Mouse (Mus musculus) testis, adult 2 months (tissue): ENCODE measurements at regions not wholly inside any gene's neighbourhood (a gene's known extent, or its start where the extent isn't known, plus 50 kb on each side); places are given as distances from the start of the nearest gene placed in this dataset.

Experiments used
- H3K27ac ChIP-seq: fragments of 200-500 bp; 2 replicates; pipeline ENCODE4 v1.5.1; 2012; ENCODE audit warnings: low read depth, low read length; ENCODE audit not compliant: control insufficient read depth, insufficient read depth
- H3K27me3 ChIP-seq: fragments of 200-500 bp; 2 replicates; pipeline ENCODE4 v1.6.1; 2012; ENCODE audit warnings: mild to moderate bottlenecking, low read length, moderate library complexity; ENCODE audit not compliant: control insufficient read depth, insufficient read depth
- H3K36me3 ChIP-seq: fragments of 200-500 bp; 2 replicates; pipeline ENCODE4 v1.6.1; 2012; ENCODE audit warnings: mild to moderate bottlenecking, low read length; ENCODE audit not compliant: control insufficient read depth, insufficient read depth
- H3K4me1 ChIP-seq: fragments of 200-500 bp; 2 replicates; pipeline ENCODE4 v1.6.1; 2012; ENCODE audit warnings: low read length; ENCODE audit not compliant: control insufficient read depth, insufficient read depth
- H3K4me3 ChIP-seq: fragments of 200-500 bp; 2 replicates; pipeline ENCODE4 v1.5.1; 2012; ENCODE audit warnings: low read depth, mild to moderate bottlenecking, low read length, moderate library complexity, mixed read lengths; ENCODE audit not compliant: control insufficient read depth
- CTCF ChIP-seq: fragments of 200-500 bp; IDR thresholded peaks from 2 replicates; pipeline ENCODE4 v1.5.1; 2012; ENCODE audit warnings: low read depth, mild to moderate bottlenecking, inconsistent platforms, low read length, moderate library complexity; ENCODE audit not compliant: control insufficient read depth, insufficient read depth, insufficient replicate concordance
- POLR2A ChIP-seq: fragments of 200-500 bp; IDR thresholded peaks from 2 replicates; pipeline ENCODE4 v1.6.1; 2012; ENCODE audit warnings: low read depth, mild to moderate bottlenecking, inconsistent platforms, low read length, moderate library complexity; ENCODE audit not compliant: control insufficient read depth

DNA sequence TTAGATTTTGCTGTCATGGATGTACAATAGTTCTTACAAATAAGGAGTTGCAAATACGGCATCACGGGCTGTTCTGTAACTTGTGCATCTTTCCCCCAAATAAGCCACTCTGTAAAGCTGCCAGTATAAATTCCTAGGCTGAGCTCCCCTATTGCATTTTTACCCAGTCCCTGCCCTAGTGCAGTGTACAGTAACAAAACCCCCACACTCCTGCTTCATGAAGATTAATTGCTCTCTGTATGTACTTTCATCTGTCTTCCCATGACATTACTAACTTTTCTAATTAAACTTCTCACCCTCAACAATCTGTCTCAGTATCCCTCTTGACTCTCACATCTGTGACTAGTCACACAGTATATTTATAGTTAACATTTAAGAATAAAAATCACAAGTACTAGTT is 73.4 kb downstream of the Tm4sf1 start:
- no peak for TF ChIP-seq CTCF
- no peak for TF ChIP-seq POLR2A
- Histone ChIP-seq H3K4me1 (no peaks in the 10 kb centered on the region), H3K27ac (no peak overlapping the region), H3K4me3 (no peak overlapping the region), H3K36me3 (no peaks in the 10 kb centered on the region), H3K27me3 (no peaks in the 10 kb centered on the region)

- Histone ChIP-seq H3K27ac (no peak overlapping the region), H3K27me3 (no peaks in the 10 kb centered on the region), H3K36me3 (no peaks in the 10 kb centered on the region), H3K4me1 (no peaks in the 10 kb centered on the region), H3K4me3 (no peak overlapping the region)
- TF ChIP-seq POLR2A (no peak), CTCF (no peak)
These were observed 78.0 kb downstream of the Tm4sf1 start for GRCm38 (mm10) chr3:57223773-57224172.

DNA sequence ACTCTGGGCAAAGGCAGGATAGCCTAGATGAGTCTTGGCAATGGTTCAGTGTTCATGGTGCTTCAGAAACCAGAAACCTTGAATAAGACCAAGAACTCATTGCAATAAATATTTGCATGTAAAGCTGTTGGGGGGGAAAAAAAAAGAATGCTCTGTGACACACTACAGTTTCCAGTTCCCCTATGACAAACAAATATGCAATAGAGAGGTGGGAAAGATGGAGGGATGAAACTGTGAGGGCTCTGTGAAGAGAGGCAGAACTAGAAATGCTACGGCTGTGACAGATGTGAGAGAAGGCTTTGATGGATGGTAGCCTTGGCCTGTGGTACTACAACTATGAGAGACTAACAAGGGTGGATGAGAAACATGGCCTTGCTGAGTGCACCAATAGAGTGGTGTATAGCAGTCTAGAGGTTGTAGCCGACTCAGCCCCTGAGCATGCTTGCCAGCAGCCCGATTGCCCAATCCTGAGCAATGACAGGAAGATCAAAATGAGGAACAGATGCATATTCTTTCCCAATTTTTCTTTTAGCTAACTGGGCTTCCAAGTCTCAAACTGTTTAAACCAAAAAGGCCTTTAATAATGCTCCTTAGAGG is 79.4 kb downstream of the Tm4sf1 start:
- Histone ChIP-seq H3K27me3 (no peaks in the 10 kb centered on the region), H3K4me3 (no peak overlapping the region), H3K36me3 (no peaks in the 10 kb centered on the region), H3K4me1 (no peaks in the 10 kb centered on the region), H3K27ac (no peak overlapping the region)
- no peak for TF ChIP-seq POLR2A
- TF ChIP-seq CTCF: no peak

GRCm38 (mm10) chr3:57218431-57218830 is 83.4 kb downstream of the Tm4sf1 start:
- Histone ChIP-seq H3K4me1 (no peaks in the 10 kb centered on the region), H3K27ac (no peak overlapping the region), H3K27me3 (no peaks in the 10 kb centered on the region), H3K36me3 (no peaks in the 10 kb centered on the region), H3K4me3 (no peak overlapping the region)
- TF ChIP-seq POLR2A: no peak
- no peak for TF ChIP-seq CTCF

DNA sequence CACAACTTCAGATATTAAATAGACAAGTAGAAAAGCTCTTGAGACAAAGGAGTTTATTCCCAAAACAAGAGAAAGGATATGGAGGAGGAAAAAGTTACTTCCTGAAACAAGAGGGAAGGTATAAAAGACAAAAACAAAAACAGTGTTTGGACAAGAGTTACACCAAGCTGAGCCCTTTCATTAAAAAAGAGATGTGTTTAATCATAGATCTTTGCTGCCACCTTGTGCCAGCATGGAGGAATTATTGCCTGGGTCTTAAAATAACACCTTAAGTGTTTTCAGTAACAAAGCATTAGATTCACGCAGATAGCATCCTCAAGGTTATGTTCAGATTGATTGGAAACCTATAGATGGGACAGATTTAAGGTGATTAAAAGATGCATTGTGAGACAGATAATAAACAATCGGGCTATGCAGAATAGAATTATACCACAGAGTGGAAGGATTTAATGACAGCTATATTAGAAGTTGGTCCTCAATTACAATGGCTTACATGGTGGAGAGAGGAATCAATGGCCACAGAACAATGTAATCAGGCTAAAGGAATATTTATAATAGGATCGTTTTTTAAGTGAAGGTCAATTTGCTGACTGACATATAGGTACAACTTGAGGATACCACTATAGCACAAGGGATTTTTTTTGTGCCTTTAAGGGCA is 97.6 kb downstream of the Tm4sf1 start:
- TF ChIP-seq CTCF (no peak), POLR2A (no peak)
- H3K27me3 ChIP-seq: no peaks in the 10 kb centered on the region
- no peak overlapping the region for H3K4me3 ChIP-seq
- no peaks in the 10 kb centered on the region for H3K4me1 ChIP-seq
- no peaks in the 10 kb centered on the region for H3K36me3 ChIP-seq
- no peak overlapping the region for H3K27ac ChIP-seq

GRCm38 (mm10) chr3:57203418-57203817 is 98.4 kb downstream of the Tm4sf1 start:
- Histone ChIP-seq H3K27ac (no peak overlapping the region), H3K4me3 (no peak overlapping the region), H3K4me1 (no peaks in the 10 kb centered on the region), H3K36me3 (no peaks in the 10 kb centered on the region), H3K27me3 (no peaks in the 10 kb centered on the region)
- TF ChIP-seq CTCF: no peak
- no peak for TF ChIP-seq POLR2A

- no peaks in the 10 kb centered on the region for H3K4me1 ChIP-seq
- H3K27me3 ChIP-seq: no peaks in the 10 kb centered on the region
- no peaks in the 10 kb centered on the region for H3K36me3 ChIP-seq
- TF ChIP-seq CTCF (no peak), POLR2A (no peak)
- H3K27ac ChIP-seq: no peak overlapping the region
- no peak overlapping the region for H3K4me3 ChIP-seq
These were observed 120.2 kb downstream of the Tm4sf1 start for GRCm38 (mm10) chr3:57181587-57181986.

DNA sequence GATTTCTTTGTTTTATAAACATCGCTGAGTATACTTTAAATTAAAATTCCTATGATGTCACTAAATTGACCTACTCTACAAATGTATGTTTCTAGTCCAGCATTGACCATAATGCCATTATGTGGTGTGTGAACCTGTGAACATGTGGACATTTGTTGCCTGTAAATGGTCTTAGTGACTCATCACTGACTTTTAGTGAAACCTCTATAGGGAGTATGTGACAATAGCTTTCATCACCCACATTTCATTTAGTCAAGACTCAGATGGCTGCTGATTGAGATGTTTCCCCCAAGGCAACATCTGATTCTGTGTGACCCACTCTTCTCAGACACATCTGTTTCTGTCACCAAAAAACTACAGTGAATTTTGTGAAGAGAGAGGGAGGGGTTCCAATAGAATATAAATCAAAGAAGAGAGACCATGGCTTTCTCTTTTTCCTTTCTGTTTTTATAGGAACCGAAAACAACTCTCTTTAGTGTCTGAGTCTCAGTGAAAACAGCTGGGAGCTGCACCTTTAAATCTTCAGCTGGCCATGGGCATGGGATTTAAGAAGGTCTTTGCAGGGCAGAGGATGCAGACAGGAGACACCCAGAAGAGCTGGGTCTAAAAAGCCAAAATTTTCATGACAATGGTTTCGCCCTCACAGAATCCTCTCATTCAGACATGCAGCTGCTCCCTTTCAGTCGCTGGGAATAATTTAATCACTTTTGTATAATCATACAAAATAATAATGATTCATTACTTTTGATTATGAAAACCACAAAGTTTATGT is 148.4 kb downstream of the Tm4sf1 start:
- H3K27me3 ChIP-seq: no peaks in the 10 kb centered on the region
- no peak overlapping the region for H3K27ac ChIP-seq
- H3K36me3 ChIP-seq: no peaks in the 10 kb centered on the region
- no peak overlapping the region for H3K4me3 ChIP-seq
- TF ChIP-seq CTCF (no peak), POLR2A (no peak)
- H3K4me1 ChIP-seq: no peaks in the 10 kb centered on the region
